Mouse (Mus musculus): ENCODE data around the gene Epm2aip1. TPM values are rescaled to one million over a fixed set of nuclear protein-coding genes. Genes with fewer than 3 reads are reported as not detected.

Epm2aip1 gene
- total RNA-seq, 2 experiments from 2014 or later = 78.4 to 80.7 TPM

- no peak for DNase-seq (ENCODE audit: low spot score in 2 of 2)
Observed at GRCm38 (mm10) chr9:111285676-111286075, 13.9 kb downstream of the Epm2aip1 start.

- DNase-seq (ENCODE audit: low spot score in 2 of 2) = no peak
Observed at GRCm38 (mm10) chr9:111286468-111286867, 14.7 kb downstream of the Epm2aip1 start.

- DNase-seq (ENCODE audit: low spot score in 2 of 2) = no peak
Observed at GRCm38 (mm10) chr9:111287956-111288355, 16.2 kb downstream of the Epm2aip1 start.

- DNase-seq (ENCODE audit: low spot score in 2 of 2) = no peak
Observed at GRCm38 (mm10) chr9:111289294-111289831, 17.6 kb downstream of the Epm2aip1 start.

GRCm38 (mm10) chr9:111289832-111290339 is 18.2 kb downstream of the Epm2aip1 start:
- peak; percentile 92 to 93 for DNase-seq (ENCODE audit: low spot score in 2 of 2)

- DNase-seq (ENCODE audit: low spot score in 2 of 2) = no peak
Observed at GRCm38 (mm10) chr9:111290539-111291100, 18.9 kb downstream of the Epm2aip1 start.

GRCm38 (mm10) chr9:111293234-111293633 is 21.5 kb downstream of the Epm2aip1 start:
- no peak for DNase-seq (ENCODE audit: low spot score in 2 of 2)

- DNase-seq (ENCODE audit: low spot score in 2 of 2) = no peak
Observed at GRCm38 (mm10) chr9:111294911-111295310, 23.2 kb downstream of the Epm2aip1 start.

- no peak for DNase-seq (ENCODE audit: low spot score in 2 of 2)
Observed at GRCm38 (mm10) chr9:111295323-111295722, 23.6 kb downstream of the Epm2aip1 start.

- no peak for DNase-seq (ENCODE audit: low spot score in 2 of 2)
Observed at GRCm38 (mm10) chr9:111296433-111296832, 24.7 kb downstream of the Epm2aip1 start.

- DNase-seq (ENCODE audit: low spot score in 2 of 2) = no peak
Observed at GRCm38 (mm10) chr9:111298606-111299005, 26.9 kb downstream of the Epm2aip1 start.

GRCm38 (mm10) chr9:111302196-111302831 is 30.6 kb downstream of the Epm2aip1 start:
- DNase-seq (ENCODE audit: low spot score in 2 of 2) = no peak

- no peak for DNase-seq (ENCODE audit: low spot score in 2 of 2)
Observed at GRCm38 (mm10) chr9:111304036-111304435, 32.3 kb downstream of the Epm2aip1 start.

GRCm38 (mm10) chr9:111306142-111306541 is 34.4 kb downstream of the Epm2aip1 start:
- DNase-seq (ENCODE audit: low spot score in 2 of 2) = no peak

- DNase-seq (ENCODE audit: low spot score in 2 of 2) = peak in 1 of 2 experiments; percentile 44
Observed at GRCm38 (mm10) chr9:111311031-111311842, 39.5 kb downstream of the Epm2aip1 start, which contains the start of gene Trank1. Gene Trank1, plus strand, starts transcription at chr9:111311739.

GRCm38 (mm10) chr9:111311843-111312441 is 40.2 kb downstream of the Epm2aip1 start:
- DNase-seq (ENCODE audit: low spot score in 2 of 2) = peak in 1 of 2 experiments; percentile 27

- DNase-seq (ENCODE audit: low spot score in 2 of 2) = no peak
Observed at GRCm38 (mm10) chr9:111312442-111313141, 40.9 kb downstream of the Epm2aip1 start.

GRCm38 (mm10) chr9:111313299-111313698 is 41.6 kb downstream of the Epm2aip1 start:
- DNase-seq (ENCODE audit: low spot score in 2 of 2) = no peak

- DNase-seq (ENCODE audit: low spot score in 2 of 2) = no peak
Observed at GRCm38 (mm10) chr9:111313793-111314192, 42.1 kb downstream of the Epm2aip1 start.

- peak; percentile 58 to 71 for DNase-seq (ENCODE audit: low spot score in 2 of 2)
Observed at GRCm38 (mm10) chr9:111314219-111314618, 42.5 kb downstream of the Epm2aip1 start.

All from layer of hippocampus, postnatal 14 days (tissue).